Mouse (Mus musculus) kidney, postnatal 14 days (tissue): ENCODE measurements at regions not wholly inside any gene's neighbourhood (a gene's known extent, or its start where the extent isn't known, plus 50 kb on each side); places are given as distances from the start of the nearest gene placed in this dataset.
A peak's percentile ranks its signal among the peaks of the same experiment; 100 is the strongest.

Experiments used
- DNase-seq: peaks from one replicate; pipeline ENCODE4 v3.0.0; 2022; ENCODE audit warnings: mixed read lengths

- no peak for DNase-seq
Observed at GRCm38 (mm10) chr9:61144685-61145318, 227.4 kb upstream of the Tle3 start.

- DNase-seq = no peak
Observed at GRCm38 (mm10) chr9:61145738-61146137, 226.4 kb upstream of the Tle3 start.

- no peak for DNase-seq
Observed at GRCm38 (mm10) chr9:61151201-61151600, 221.0 kb upstream of the Tle3 start.

GRCm38 (mm10) chr9:61151901-61152337 lies 220.2 kb upstream of the Tle3 start:
- peak; percentile 79 for DNase-seq

- DNase-seq = no peak
Observed at GRCm38 (mm10) chr9:61154721-61155120, 217.4 kb upstream of the Tle3 start.

GRCm38 (mm10) chr9:61155851-61156250 lies 216.3 kb upstream of the Tle3 start:
- DNase-seq = no peak

GRCm38 (mm10) chr9:61158192-61158770 lies 213.9 kb upstream of the Tle3 start:
- DNase-seq = no peak

GRCm38 (mm10) chr9:61159159-61159558 lies 213.0 kb upstream of the Tle3 start:
- DNase-seq = no peak

- DNase-seq = peak; percentile 63
Observed at GRCm38 (mm10) chr9:61159616-61160015, 212.6 kb upstream of the Tle3 start.

- DNase-seq = no peak
Observed at GRCm38 (mm10) chr9:61162884-61163283, 209.3 kb upstream of the Tle3 start.

- peak; percentile 54 for DNase-seq
Observed at GRCm38 (mm10) chr9:61163671-61164288, 208.4 kb upstream of the Tle3 start.

GRCm38 (mm10) chr9:61164501-61165251 lies 207.5 kb upstream of the Tle3 start:
- peak; percentile 38 for DNase-seq

GRCm38 (mm10) chr9:61166115-61166514 lies 206.1 kb upstream of the Tle3 start:
- no peak for DNase-seq

- DNase-seq = peak; percentile 38
Observed at GRCm38 (mm10) chr9:61167097-61167842, 204.9 kb upstream of the Tle3 start.

GRCm38 (mm10) chr9:61168931-61169330 lies 203.2 kb upstream of the Tle3 start:
- DNase-seq = no peak

GRCm38 (mm10) chr9:61169506-61170090 lies 202.6 kb upstream of the Tle3 start:
- DNase-seq = peak; percentile 61

GRCm38 (mm10) chr9:61170921-61171320 lies 201.2 kb upstream of the Tle3 start:
- DNase-seq = no peak

- DNase-seq = no peak
Observed at GRCm38 (mm10) chr9:61172421-61172820, 199.7 kb upstream of the Tle3 start.

- no peak for DNase-seq
Observed at GRCm38 (mm10) chr9:61173548-61173947, 198.6 kb upstream of the Tle3 start.

- DNase-seq = no peak
Observed at GRCm38 (mm10) chr9:61175381-61175780, 196.8 kb upstream of the Tle3 start.

GRCm38 (mm10) chr9:61176856-61177255 lies 195.3 kb upstream of the Tle3 start:
- no peak for DNase-seq
